Mouse (Mus musculus) ES-Bruce4 (cell line): Measurements from ENCODE around the gene Olfr323.

Experiments used
- CTCF ChIP-seq: IDR thresholded peaks from one replicate; pipeline ENCODE4 v1.8.1; 2011; ENCODE audit warnings: low read depth, low read length
- EP300 ChIP-seq: IDR thresholded peaks from 2 replicates; pipeline ENCODE4 v1.6.1; 2011; ENCODE audit warnings: low read depth, low read length; ENCODE audit not compliant: insufficient read depth
- POLR2A ChIP-seq: IDR thresholded peaks from one replicate; pipeline ENCODE4 v1.8.1; 2011; ENCODE audit warnings: low read length; ENCODE audit not compliant: insufficient read depth

DNA sequence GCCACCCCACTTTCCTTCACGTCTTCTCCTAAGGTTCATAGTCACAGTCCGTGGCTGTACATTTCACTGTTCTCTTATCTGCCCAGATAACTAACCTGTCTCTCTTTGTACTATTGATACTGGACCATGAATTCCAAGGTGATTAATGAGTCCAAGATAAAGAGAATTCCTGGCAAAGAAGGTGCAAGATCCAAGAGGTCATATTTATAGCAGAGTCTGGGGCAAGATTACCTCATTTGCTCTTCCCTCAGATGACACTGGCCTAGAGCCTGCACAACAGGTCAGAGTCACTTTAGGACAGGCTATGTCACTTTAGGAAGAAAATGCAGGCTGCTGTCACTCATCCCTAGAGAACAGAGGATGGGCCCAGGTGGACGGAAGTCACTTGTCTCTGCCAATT is 25.1 kb downstream of the Olfr323 start:
- TF ChIP-seq CTCF (no peak), EP300 (no peak), POLR2A (no peak)
